Mouse (Mus musculus) hindbrain, embryonic 16.5 days (tissue): ENCODE measurements at regions not wholly inside any gene's neighbourhood (a gene's known extent, or its start where the extent isn't known, plus 50 kb on each side); places are given as distances from the start of the nearest gene placed in this dataset.
A peak's percentile ranks its signal among the peaks of the same experiment; 100 is the strongest.

Experiments used
- ATAC-seq: fragments of 200-750 bp; cut with Nextera tagmentation; 2 replicates; pipeline ENCODE4 v1.8.0; 2017; ENCODE audit warnings: moderate TSS enrichment, moderate library complexity
- H3K27ac ChIP-seq: fragments of 300-500 bp; sonication (generic); 2 replicates; pipeline ENCODE4 v1.5.1; 2014; ENCODE audit warnings: low read depth, mild to moderate bottlenecking, control low read depth, low read length, moderate library complexity
- H3K27me3 ChIP-seq: fragments of 300-500 bp; sonication (generic); replicated peaks from 2 replicates; pipeline ENCODE4 v1.6.1; 2014; ENCODE audit warnings: low read length; ENCODE audit not compliant: control insufficient read depth, insufficient read depth
- H3K36me3 ChIP-seq: fragments of 300-500 bp; sonication (generic); 2 replicates; pipeline ENCODE4 v1.6.1; 2014; ENCODE audit warnings: mild to moderate bottlenecking, low read length, moderate library complexity, mixed read lengths; ENCODE audit not compliant: control insufficient read depth, insufficient read depth
- H3K4me1 ChIP-seq: fragments of 300-500 bp; sonication (generic); 2 replicates; pipeline ENCODE4 v1.6.1; 2014; ENCODE audit warnings: low read depth, low read length; ENCODE audit not compliant: control insufficient read depth, insufficient read depth
- H3K4me2 ChIP-seq: fragments of 300-500 bp; sonication (generic); 2 replicates; pipeline ENCODE4 v1.6.1; 2014; ENCODE audit warnings: mild to moderate bottlenecking, low read length, control low read depth, moderate library complexity
- H3K4me3 ChIP-seq: fragments of 300-500 bp; sonication (generic); 2 replicates; pipeline ENCODE4 v1.5.1; 2014; ENCODE audit warnings: mild to moderate bottlenecking, low read length, control low read depth, moderate library complexity
- H3K9ac ChIP-seq: fragments of 300-500 bp; sonication (generic); 2 replicates; pipeline ENCODE4 v1.6.1; 2014; ENCODE audit warnings: low read depth, mild to moderate bottlenecking, control low read depth, low read length, moderate library complexity
- H3K9me3 ChIP-seq: fragments of 300-500 bp; sonication (generic); 2 replicates; pipeline ENCODE4 v1.6.1; 2014; ENCODE audit warnings: mild to moderate bottlenecking, low read length, moderate library complexity; ENCODE audit not compliant: control insufficient read depth
- WGBS: fragments of 180-500 bp; shearing (Covaris S2); extraction: QIAGEN DNeasy Blood & Tissue Kit; methylation state at CpG from one replicate; pipeline ENCODE4 v1.1.7; 2014; 5-methylcytosine and 5-hydroxymethylcytosine counted together

GRCm38 (mm10) chr5:101090415-101091026 is 245.0 kb downstream of the Gpat3 start:
- Histone ChIP-seq H3K4me2 (peak overlapping the region; percentile 41), H3K27me3 (no peaks in the 10 kb centered on the region), H3K9ac (no peak overlapping the region; the same call in 1 of the 2 replicates), H3K4me1 (peaks cover 11% of the 10 kb centered on the region), H3K9me3 (no peaks in the 10 kb centered on the region), H3K4me3 (peak overlapping the region; percentile 7; the same call in 1 of the 2 replicates), H3K27ac (peak overlapping the region; percentile 49), H3K36me3 (no peaks in the 10 kb centered on the region)
- peak; percentile 35; the same call in 1 of the 2 replicates for ATAC-seq
- WGBS, result 50% methylated on average over 7 of the region's 7 CpGs

DNA sequence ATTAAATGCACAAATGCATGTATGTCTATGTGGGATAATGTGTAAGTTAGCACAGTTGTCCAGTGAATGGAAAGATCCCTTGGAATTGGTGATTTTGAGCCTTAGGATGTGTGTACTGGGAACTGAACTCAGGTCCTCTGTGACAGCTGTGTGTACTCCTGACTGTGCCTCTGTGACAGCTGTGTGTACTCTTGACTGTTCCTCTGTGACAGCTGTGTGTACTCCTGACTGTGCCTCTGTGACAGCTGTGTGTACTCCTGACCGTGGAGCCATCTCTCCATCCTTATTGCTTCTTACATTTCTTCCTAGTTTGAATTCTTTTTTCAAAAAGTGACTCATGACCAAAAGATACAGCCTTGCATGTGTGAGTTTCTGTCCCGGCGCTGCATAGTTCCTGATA is 239.7 kb downstream of the Gpat3 start:
- ATAC-seq, result no peak
- Histone ChIP-seq H3K9me3 (no peaks in the 10 kb centered on the region), H3K36me3 (no peaks in the 10 kb centered on the region), H3K9ac (no peak overlapping the region), H3K4me2 (no peak overlapping the region), H3K27me3 (no peaks in the 10 kb centered on the region), H3K27ac (no peak overlapping the region), H3K4me3 (no peak overlapping the region), H3K4me1 (0 out of 2 replicates have a peak, but pooled peaks cover 3% of the 10 kb centered on the region)
- WGBS, result 87% methylated on average over 3 of the region's 3 CpGs

DNA sequence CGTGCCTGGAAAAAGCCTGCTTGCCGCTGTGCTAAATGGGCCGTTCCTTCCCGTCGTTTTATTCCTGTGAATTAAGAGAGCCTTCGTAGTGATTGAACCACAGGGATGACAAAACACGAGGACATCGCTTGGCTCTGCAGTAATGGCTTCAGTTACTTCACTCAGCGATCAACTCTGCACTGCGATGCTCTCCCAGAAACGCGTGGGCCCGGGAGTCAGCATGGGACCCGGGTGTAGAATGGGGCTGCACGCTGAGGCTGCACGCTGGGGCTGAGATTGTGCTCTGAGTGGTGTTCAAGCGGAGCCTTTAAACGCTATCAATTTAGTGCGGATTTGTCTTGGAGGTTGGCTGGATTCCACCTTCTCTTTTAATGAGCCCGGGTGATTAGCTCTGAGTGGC is 237.1 kb downstream of the Gpat3 start:
- H3K4me3 ChIP-seq, result peak overlapping the region; percentile 2; the same call in 1 of the 2 replicates
- no peak overlapping the region for H3K27ac ChIP-seq
- ATAC-seq, result peak; percentile 67
- peak overlapping the region; percentile 40 for H3K4me2 ChIP-seq
- no peaks in the 10 kb centered on the region for H3K27me3 ChIP-seq
- no peak overlapping the region for H3K9ac ChIP-seq
- H3K9me3 ChIP-seq, result no peaks in the 10 kb centered on the region
- H3K4me1 ChIP-seq, result 0 out of 2 replicates have a peak, but pooled peaks cover 3% of the 10 kb centered on the region
- WGBS, result 51% methylated on average over 20 of the region's 20 CpGs
- no peaks in the 10 kb centered on the region for H3K36me3 ChIP-seq

DNA sequence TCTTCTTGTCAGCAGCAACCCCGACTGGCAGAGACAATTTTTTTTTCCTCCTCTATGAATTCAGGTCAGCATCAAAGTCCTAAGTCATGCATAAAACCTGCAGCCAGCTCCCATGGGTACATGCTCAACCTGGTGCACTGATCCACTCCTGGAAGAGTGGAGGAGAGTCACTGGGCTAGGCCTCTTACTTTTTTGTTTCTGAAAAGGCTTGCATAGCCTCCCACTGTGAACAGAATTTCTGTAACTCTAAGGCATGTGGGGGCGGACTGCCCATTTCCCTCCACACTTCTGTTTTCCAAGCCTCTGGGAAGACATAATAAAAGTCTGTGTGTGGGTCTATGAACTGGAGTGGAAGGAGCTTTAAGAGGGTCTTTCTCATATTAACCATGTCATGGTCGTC is 218.8 kb downstream of the Gpat3 start:
- H3K27me3 ChIP-seq, result no peaks in the 10 kb centered on the region
- no peak overlapping the region for H3K4me2 ChIP-seq
- no peaks in the 10 kb centered on the region for H3K36me3 ChIP-seq
- no peaks in the 10 kb centered on the region for H3K4me1 ChIP-seq
- no peak overlapping the region for H3K9ac ChIP-seq
- no peak for ATAC-seq
- no peak overlapping the region for H3K27ac ChIP-seq
- no peaks in the 10 kb centered on the region for H3K9me3 ChIP-seq
- 77% methylated on average over 3 of the region's 3 CpGs for WGBS
- no peak overlapping the region for H3K4me3 ChIP-seq

DNA sequence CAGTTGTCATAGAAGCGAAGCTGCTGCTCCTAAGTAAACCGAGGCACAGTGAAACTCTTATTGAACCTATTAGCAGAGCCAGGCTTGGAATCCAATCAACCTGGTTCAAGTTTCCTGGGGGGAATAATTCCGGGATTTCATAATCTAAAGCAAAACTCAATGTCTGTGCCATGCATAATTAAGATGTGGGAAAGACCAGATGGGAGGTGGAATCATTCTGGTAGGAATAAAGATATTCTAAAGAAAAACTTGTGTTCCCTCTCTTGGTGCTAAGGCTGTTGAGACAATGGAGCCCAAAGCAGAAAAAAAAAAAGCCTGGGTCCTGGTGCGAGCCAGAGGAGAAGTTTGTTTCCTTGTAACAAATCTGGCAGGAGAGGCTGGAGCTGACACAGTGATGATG is 217.7 kb downstream of the Gpat3 start:
- no peaks in the 10 kb centered on the region for H3K36me3 ChIP-seq
- no peaks in the 10 kb centered on the region for H3K27me3 ChIP-seq
- no peaks in the 10 kb centered on the region for H3K4me1 ChIP-seq
- H3K9me3 ChIP-seq, result no peaks in the 10 kb centered on the region
- WGBS, result 95% methylated on average over 4 of the region's 4 CpGs
- H3K4me2 ChIP-seq, result no peak overlapping the region
- no peak for ATAC-seq
- no peak overlapping the region for H3K9ac ChIP-seq
- H3K27ac ChIP-seq, result no peak overlapping the region
- no peak overlapping the region for H3K4me3 ChIP-seq

GRCm38 (mm10) chr5:101051591-101051990 is 206.1 kb downstream of the Gpat3 start:
- Histone ChIP-seq H3K9me3 (no peaks in the 10 kb centered on the region), H3K4me2 (no peak overlapping the region), H3K27me3 (no peaks in the 10 kb centered on the region), H3K9ac (no peak overlapping the region), H3K36me3 (no peaks in the 10 kb centered on the region), H3K4me3 (no peak overlapping the region), H3K27ac (no peak overlapping the region), H3K4me1 (no peaks in the 10 kb centered on the region)
- ATAC-seq, result no peak
- 74% methylated on average over 7 of the region's 7 CpGs for WGBS

GRCm38 (mm10) chr5:101040488-101040887 is 195.0 kb downstream of the Gpat3 start:
- Histone ChIP-seq H3K4me1 (no peaks in the 10 kb centered on the region), H3K9ac (no peak overlapping the region), H3K27ac (no peak overlapping the region), H3K4me3 (no peak overlapping the region), H3K9me3 (no peaks in the 10 kb centered on the region), H3K27me3 (no peaks in the 10 kb centered on the region), H3K4me2 (no peak overlapping the region), H3K36me3 (no peaks in the 10 kb centered on the region)
- 89% methylated on average over 9 of the region's 9 CpGs for WGBS
- no peak for ATAC-seq

GRCm38 (mm10) chr5:101032968-101033367 is 187.5 kb downstream of the Gpat3 start:
- Histone ChIP-seq H3K9ac (no peak overlapping the region), H3K4me1 (peaks cover 6% of the 10 kb centered on the region), H3K4me3 (no peak overlapping the region), H3K4me2 (no peak overlapping the region), H3K27ac (0 out of 2 replicates have a peak overlapping the region, but pooled peaks have one; percentile 17), H3K36me3 (no peaks in the 10 kb centered on the region), H3K27me3 (no peaks in the 10 kb centered on the region), H3K9me3 (no peaks in the 10 kb centered on the region)
- ATAC-seq, result no peak
- WGBS, result 63% methylated on average over 16 of the region's 16 CpGs

DNA sequence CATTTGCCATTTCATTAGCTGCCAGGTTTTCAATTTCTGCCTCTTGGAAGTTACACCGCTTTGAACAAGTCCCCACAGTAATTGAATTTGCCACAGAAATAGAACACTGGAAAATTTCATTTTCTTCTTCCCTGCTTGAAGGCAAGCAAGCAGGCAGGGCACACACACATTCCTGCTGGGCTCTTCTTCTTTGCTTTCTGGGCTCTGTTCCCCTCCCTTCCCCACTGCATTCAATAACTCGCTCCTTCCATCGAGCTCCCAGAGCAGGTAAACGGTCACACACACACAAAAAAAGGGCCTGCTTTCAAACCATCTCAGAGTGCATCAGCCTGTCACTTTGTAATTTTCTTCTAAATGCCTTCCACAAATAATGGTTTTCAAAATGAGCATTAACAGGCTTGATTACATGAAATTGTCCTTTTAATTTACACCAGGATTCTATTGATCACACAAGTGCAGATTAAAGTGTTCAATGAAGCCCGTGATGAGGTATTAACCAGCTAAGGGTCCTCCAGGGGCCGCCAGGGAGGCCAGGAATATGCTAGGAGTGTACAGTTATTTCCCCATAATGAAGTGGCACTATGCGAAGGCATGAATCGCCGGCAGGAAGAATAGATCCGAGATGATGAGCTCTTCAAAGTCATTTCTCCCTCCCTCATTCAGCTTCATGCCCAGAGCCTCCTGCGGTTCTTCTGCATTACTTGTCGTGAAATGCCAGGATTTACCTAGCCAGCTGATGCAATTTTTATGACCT is 186.8 kb downstream of the Gpat3 start:
- Histone ChIP-seq H3K27me3 (no peaks in the 10 kb centered on the region), H3K27ac (peak overlapping the region; percentile 42; the same call in 1 of the 2 replicates), H3K9me3 (no peaks in the 10 kb centered on the region), H3K4me1 (peaks cover 6% of the 10 kb centered on the region), H3K4me2 (no peak overlapping the region), H3K36me3 (no peaks in the 10 kb centered on the region), H3K4me3 (no peak overlapping the region), H3K9ac (no peak overlapping the region)
- WGBS, result 50% methylated on average over 12 of the region's 12 CpGs
- peak; percentile 76 for ATAC-seq
